Mouse (Mus musculus) gastrocnemius, adult 18-20 months (tissue): ENCODE data around the gene Pgpep1l. TPM values are rescaled to one million over a fixed set of nuclear protein-coding genes. Genes with fewer than 3 reads are reported as not detected.
"Not testable (repeated sequence)": the region's sequence is repeated elsewhere in the genome, so short reads cannot be mapped to it uniquely, and the experiment has no call there.

ENCODE experiments used
- DNase-seq: peaks from one replicate; pipeline ENCODE4 v3.0.0; 2021; ENCODE audit warnings: low spot score
- total RNA-seq, 2 experiments: library from RNA; stranded (reverse); gene quantifications; 2 replicates each; pipeline ENCODE4 v1.2.3; 2021

Pgpep1l gene
- total RNA-seq, 2 experiments from 2014 or later = 4.2 to 4.6 TPM

DNA sequence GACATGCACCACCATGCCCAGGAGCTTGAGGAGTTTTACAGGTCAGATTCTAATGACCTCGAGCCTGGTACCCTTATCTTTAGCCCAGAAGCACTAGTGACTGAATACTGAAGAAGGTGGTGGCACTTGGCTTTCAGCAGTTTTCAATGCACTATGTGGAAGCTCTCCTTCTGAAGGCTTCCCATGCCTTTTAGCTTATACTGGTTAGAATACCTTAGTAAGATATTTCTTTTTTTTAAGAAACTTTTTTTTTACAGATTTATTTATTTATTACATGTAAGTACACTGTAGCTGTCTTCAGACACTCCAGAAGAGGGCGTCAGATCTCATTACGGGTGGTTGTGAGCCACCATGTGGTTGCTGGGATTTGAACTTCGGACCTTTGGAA, 19.1 kb upstream of the Pgpep1l start:
- DNase-seq = not testable (repeated sequence)

- no peak for DNase-seq
These were observed 18.5 kb upstream of the Pgpep1l start for GRCm38 (mm10) chr7:68282304-68283132.

GRCm38 (mm10) chr7:68281341-68281740, 17.3 kb upstream of the Pgpep1l start:
- DNase-seq = no peak

DNA sequence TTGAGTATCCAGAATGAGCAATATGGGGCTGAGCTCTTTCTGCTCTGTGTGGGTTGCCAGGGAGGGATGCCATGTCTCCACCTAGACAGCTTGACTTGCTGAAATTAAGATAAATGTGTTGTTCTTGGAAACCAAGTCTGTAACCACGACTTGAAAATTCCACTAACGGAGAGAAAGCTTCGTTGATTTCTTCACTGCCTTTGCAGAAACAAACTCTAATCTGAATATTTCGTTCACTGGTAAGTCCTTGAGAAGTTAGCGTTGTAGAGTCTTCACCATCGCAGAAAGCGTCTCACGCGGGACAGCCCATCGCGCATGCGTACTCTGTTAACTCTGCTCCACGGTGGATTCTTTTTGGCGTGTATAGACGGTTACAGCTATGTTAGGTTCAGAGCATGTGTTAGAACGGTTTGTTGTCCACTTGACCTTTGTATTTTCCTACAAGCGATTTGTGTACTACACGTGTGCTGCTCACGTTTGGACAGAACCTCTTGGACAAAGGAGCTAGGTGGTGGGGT, 16.4 kb upstream of the Pgpep1l start:
- no peak for DNase-seq

DNA sequence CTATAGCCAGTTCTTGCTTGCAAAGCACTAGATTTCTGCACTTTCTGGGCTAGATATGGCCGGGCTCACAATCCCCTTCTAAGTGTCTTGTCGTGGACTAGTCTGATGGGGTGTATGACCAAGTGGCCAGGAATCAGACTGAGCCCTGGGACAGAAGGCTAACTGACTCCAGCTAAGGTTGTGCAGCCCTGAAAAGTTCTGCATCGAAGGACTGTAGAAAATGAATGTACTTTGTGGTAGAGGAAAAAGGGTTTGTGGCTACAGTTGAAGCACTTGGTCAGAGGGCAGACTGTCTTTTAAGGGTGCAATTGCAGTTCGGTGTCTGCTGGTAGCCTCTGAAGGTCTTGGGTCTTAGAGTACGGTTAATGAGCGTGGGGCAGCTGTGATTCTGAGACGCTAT, 15.4 kb upstream of the Pgpep1l start:
- DNase-seq = no peak

GRCm38 (mm10) chr7:68278908-68279307, 14.9 kb upstream of the Pgpep1l start:
- no peak for DNase-seq

DNA sequence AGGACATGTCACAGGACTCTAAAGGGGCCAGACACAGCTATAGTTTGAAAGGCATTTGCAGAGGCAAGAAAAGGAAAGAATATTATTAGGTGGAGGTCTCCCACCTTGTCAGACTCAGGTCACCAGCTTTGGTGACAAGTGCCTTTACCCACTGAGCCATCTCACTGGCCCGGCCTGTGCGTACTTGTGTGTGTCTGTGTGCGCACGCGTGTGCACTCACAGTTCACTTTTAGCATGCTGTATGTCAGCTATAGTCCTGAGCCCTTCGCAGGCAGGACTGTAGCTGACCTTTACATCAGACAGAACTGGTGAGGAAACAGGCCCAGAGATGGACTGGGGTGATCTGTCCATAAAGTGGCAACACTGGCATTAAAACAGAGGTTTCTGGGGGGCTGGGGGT, 14.4 kb upstream of the Pgpep1l start:
- DNase-seq = no peak

DNA sequence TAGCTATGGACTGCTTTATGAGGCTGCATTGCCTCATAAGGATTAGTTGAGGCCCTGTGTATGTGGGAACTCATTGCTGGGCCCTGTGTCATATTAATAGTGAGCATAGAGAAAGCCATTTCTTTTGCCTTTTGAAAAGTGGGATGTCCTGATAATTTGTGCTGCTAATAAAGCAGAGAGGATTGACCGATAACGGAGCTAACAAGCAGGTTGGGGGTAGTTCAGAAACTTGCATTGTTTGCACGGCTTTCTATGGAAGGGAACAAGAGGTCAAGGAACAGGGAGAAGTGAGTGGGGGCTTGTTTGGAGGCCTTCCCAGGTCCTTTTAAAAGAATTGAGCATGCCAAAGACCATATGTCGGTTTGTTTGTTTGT, 13.9 kb upstream of the Pgpep1l start:
- DNase-seq = no peak

DNA sequence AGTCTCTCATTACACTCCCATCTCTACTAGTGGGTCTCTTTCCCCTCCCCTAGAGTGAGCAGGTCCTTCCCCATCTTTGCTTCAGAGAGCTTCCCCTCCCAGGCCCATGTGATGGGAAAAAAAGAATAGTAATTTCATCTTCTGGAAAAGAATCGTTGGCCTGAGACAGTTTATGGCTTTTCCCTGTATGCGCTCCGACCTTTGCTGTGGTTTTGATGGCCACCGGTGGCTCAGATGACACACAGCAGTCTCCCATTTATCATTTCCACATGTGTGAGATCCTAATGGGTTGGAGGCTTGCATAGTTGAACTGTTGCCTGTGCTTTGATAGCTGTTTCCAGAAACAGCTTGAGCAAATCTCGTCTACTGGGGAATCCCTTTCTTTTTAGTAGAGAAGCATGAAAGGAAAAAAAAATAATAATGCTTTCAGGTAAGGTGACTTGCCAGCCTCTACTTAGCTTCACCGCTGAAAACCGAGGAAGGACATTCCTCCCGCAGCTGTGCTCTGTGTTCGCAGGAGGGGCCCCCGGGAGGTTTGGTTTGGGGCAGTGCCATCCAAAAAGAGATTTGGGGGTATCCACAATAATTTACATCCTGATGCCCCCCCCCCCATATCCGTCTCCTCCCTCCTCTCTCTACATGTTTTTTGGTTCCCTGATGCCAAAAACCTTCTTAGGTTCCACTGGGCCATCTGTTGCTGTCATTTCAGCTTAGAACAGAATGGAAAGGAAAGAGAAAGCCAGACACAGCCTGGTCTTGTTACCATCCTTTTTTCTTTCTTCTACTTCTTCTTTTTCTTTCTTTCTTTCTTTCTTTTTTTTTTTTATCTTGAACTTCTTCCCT, 13.2 kb upstream of the Pgpep1l start:
- DNase-seq = peak; percentile 55

- no peak for DNase-seq
These were observed 12.1 kb upstream of the Pgpep1l start for GRCm38 (mm10) chr7:68275838-68276731.

- DNase-seq = not testable (repeated sequence)
These were observed 11.4 kb upstream of the Pgpep1l start for GRCm38 (mm10) chr7:68275445-68275837.

GRCm38 (mm10) chr7:68274951-68275350, 10.9 kb upstream of the Pgpep1l start:
- no peak for DNase-seq

- DNase-seq = no peak
These were observed 10.2 kb upstream of the Pgpep1l start for GRCm38 (mm10) chr7:68274218-68274617.

- no peak for DNase-seq
These were observed 9.5 kb upstream of the Pgpep1l start, which contains the start of gene Fam169b for GRCm38 (mm10) chr7:68273515-68273914. Gene Fam169b, plus strand, starts transcription at chr7:68273839.

DNA sequence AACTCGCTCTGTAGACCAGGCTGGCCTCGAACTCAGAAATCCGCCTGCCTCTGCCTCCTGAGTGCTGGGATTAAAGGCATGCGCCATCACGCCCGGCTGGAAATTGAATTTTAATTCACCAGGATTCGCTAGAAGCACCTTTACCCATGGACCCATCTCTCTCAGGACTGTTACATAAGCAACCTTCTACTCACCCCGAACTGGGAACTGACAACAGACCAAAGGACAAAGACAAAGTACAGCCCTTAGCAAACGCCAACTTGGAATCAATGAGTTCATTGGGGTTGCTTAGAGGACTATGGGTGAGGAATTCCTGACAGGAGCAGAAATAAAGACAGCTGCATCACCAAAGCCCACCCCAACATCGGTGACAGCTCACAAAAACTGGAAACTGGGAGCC, 8.6 kb upstream of the Pgpep1l start:
- DNase-seq = no peak

DNA sequence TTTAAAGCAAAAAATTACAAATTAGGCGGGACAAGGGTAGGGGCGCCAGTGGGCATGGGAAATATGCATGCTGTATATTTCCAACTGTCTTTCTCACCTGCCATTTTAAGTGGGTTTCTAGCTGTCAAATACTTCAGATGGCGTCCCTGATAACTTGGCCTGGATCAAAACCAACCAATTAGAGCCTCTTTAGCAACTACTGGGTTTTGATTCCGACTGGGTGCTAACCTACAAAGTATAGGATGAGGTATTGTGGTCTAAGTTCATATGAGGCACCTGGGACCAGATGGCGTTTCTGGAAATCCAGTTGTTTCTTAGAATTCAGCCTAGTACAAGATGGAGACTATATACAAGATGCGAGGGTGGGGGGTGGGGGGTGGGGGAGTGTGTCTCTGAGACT, 7.8 kb upstream of the Pgpep1l start:
- no peak for DNase-seq

GRCm38 (mm10) chr7:68270551-68270950, 6.5 kb upstream of the Pgpep1l start:
- DNase-seq = no peak

GRCm38 (mm10) chr7:68266691-68267090, 2.7 kb upstream of the Pgpep1l start:
- DNase-seq = peak; percentile 58

- no peak for DNase-seq
These were observed 1.4 kb upstream of the Pgpep1l start for GRCm38 (mm10) chr7:68265391-68265790.

GRCm38 (mm10) chr7:68264531-68264930, 498 bp upstream of the Pgpep1l start:
- DNase-seq = no peak

DNA sequence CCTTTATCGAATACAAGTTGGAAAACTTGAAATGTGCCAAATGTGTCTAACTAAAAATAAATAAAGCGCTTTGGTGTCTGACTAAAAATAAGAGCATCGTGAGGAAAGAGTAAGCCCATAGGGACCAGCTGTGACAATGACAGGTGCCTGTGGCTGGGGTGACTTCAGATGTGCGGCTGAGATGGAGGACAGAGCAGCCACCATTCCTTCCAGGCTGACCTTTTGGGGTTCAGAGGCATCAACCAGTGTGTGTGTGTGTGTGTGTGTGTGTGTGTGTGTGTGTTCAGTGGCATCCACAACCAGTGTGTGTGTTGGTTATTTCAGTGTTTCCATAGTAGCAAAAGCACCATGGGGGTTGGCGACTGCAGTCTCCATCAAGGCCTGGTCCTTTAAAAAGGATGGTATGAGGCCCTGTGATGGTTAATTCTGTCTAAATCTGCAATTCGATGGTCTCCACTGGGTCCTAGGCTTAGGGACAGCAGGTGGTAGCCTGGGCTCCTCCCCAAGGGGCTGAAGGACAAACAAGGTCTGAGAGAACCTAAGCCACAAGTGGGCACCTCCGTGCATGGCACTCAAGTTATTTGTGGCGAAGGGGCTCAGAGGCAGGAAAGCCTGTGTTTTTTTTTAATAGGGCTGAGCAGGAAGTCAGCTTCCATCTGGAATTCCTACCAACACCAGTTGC, 546 bp downstream of the Pgpep1l start:
- DNase-seq = no peak
